Mouse (Mus musculus): ENCODE results near the gene Gapvd1. TPM values are rescaled to one million over a fixed set of nuclear protein-coding genes. Genes with fewer than 3 reads are reported as not detected.

Gene Gapvd1
- polyA plus RNA-seq, 1 experiment from 2014 or later = 80.3 TPM

DNA sequence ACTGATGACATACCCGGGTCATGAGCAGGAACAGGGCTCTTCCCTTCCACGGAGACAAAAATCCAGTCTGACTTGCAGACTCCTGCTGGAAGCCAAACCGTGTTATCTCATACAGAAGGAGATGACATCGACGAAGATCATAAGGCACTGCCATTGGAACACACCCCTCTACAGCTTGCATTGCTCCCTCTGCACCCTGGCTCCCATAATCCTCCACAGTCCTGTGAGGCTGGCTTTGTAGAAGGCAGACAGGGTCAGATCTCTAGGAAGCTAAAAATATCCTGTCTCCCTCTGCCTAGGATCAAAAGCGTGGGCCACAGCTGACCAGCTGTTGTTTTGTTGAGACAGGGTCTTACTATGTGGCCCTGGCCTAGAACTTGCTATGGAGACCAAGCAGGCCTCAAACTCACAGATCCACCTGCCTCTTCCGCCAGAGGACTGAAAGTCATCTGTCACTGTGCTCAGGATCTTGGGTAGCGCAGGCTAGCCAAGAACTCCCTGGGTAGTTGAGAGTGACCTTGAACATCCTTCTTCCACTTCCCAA is 85.8 kb downstream of the Gapvd1 start:
- Histone ChIP-seq H3K27me3 (replicated peaks; ENCODE audit: control insufficient read depth, insufficient read depth, low read length) (peaks cover 15% of the 10 kb centered on the region), H3K4me2 (no peak overlapping the region), H3K9me3 (ENCODE audit: control insufficient read depth, low read length) (no peaks in the 10 kb centered on the region), H3K27ac (ENCODE audit: low read depth, low read length) (no peak overlapping the region), H3K36me3 (ENCODE audit: control insufficient read depth, insufficient read depth, low read length) (no peaks in the 10 kb centered on the region), H3K4me1 (replicated peaks; ENCODE audit: control insufficient read depth, insufficient read depth, low read length) (peaks cover 5% of the 10 kb centered on the region; the same call in 1 of the 2 replicates), H3K4me3 (ENCODE audit: low read depth, low read length) (no peak overlapping the region), H3K9ac (ENCODE audit: low read depth, low read length) (no peak overlapping the region)
- no peak for DNase-seq (ENCODE audit: low spot score)
- WGBS = 55% methylated on average over 8 of the region's 8 CpGs
- ATAC-seq (replicated peaks; ENCODE audit: low FRiP score) = no peak

DNA sequence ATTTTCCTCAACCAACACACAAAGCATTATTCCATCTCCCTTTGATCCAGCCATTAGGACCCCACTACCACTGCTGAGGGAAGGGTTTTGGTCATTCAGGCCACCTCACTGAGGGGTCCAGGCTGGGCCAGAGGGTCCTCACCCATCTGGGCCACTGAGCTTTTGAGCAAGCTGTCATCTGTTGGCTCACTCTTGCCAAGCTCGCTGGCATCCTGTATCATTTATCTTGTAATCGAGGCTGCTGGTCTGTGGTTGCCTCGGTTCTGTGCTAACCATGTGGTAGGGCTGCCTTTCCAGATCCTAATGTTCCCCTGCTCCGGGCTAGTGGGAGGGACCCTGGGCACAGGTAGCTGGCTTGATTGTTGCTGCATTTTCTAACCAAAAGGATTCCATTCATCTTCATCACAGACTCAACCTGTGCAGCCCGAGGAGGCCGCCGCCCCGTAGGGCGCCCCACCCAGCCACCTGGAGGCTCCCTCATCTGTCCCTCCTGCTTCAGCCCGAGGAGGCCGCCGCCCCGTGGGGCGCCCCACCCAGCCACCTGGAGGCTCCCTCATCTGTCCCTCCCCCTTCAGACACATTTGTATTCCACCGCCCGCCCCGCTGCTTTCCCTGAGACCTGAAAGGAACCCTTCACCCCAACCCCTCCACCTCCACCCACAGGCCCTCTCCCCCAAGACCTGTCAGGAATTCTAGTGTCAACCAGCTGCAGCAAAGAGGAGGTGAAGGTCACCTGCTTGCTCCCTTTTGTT is 86.4 kb downstream of the Gapvd1 start:
- WGBS = 45% methylated on average over 17 of the region's 17 CpGs
- Histone ChIP-seq H3K9me3 (ENCODE audit: control insufficient read depth, low read length) (no peaks in the 10 kb centered on the region), H3K36me3 (ENCODE audit: control insufficient read depth, insufficient read depth, low read length) (no peaks in the 10 kb centered on the region), H3K27me3 (replicated peaks; ENCODE audit: control insufficient read depth, insufficient read depth, low read length) (peaks cover 15% of the 10 kb centered on the region), H3K4me1 (replicated peaks; ENCODE audit: control insufficient read depth, insufficient read depth, low read length) (peaks cover 5% of the 10 kb centered on the region; the same call in 1 of the 2 replicates), H3K4me2 (no peak overlapping the region), H3K4me3 (ENCODE audit: low read depth, low read length) (no peak overlapping the region), H3K9ac (ENCODE audit: low read depth, low read length) (no peak overlapping the region), H3K27ac (ENCODE audit: low read depth, low read length) (no peak overlapping the region)
- no peak for ATAC-seq (replicated peaks; ENCODE audit: low FRiP score)
- no peak for DNase-seq (ENCODE audit: low spot score)

DNA sequence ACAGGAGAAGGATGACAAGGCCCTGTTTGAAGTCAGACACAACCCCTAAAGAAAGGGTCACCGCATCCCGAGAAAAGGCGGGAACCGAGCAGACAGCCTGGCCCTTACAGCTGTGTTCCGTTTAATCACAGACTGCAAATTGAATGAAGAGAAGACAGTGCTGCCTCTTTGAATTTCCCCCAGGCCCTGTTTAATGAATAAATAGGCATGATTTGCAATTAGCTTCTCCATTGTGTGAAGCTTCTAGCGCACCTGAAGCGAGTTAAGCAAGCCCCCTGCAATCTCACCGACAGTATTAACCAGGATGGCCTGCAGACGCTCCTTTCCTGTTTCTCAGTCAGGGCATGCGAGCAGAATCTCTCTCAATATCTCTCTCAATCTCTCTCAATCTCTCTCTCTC is 87.2 kb downstream of the Gapvd1 start:
- ATAC-seq (replicated peaks; ENCODE audit: low FRiP score) (no peak), DNase-seq (ENCODE audit: low spot score) (no peak)
- H3K4me3 ChIP-seq (ENCODE audit: low read depth, low read length) = no peak overlapping the region
- H3K9ac ChIP-seq (ENCODE audit: low read depth, low read length) = no peak overlapping the region
- H3K4me1 ChIP-seq (replicated peaks; ENCODE audit: control insufficient read depth, insufficient read depth, low read length) = peaks cover 5% of the 10 kb centered on the region; the same call in 1 of the 2 replicates
- H3K27ac ChIP-seq (ENCODE audit: low read depth, low read length) = no peak overlapping the region
- 46% methylated on average over 10 of the region's 10 CpGs for WGBS
- H3K4me2 ChIP-seq = no peak overlapping the region
- H3K9me3 ChIP-seq (ENCODE audit: control insufficient read depth, low read length) = no peaks in the 10 kb centered on the region
- H3K36me3 ChIP-seq (ENCODE audit: control insufficient read depth, insufficient read depth, low read length) = no peaks in the 10 kb centered on the region
- peaks cover 15% of the 10 kb centered on the region for H3K27me3 ChIP-seq (replicated peaks; ENCODE audit: control insufficient read depth, insufficient read depth, low read length)

DNA sequence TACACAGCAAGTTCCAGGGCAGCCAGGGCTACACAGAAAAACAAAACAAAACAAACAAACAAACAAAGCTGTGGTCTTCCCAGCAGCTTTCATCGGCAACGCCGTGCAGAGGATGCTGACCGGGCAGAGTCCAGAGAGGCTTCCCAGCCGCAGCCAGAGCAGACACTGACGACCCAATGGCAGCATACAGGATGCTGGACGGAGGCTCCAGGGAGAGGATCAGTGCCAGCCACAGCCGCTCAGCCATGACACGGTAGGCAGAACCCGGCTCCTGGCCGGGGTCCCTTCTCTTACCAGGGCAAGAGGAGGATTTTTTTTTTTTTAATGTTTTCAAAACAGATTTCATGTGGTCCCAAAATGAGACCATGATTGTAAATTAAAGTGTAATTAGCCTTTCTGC is 107.6 kb downstream of the Gapvd1 start:
- H3K9me3 ChIP-seq (ENCODE audit: control insufficient read depth, low read length) = no peaks in the 10 kb centered on the region
- H3K27ac ChIP-seq (ENCODE audit: low read depth, low read length) = no peak overlapping the region
- H3K9ac ChIP-seq (ENCODE audit: low read depth, low read length) = no peak overlapping the region
- H3K4me3 ChIP-seq (ENCODE audit: low read depth, low read length) = no peak overlapping the region
- 71% methylated on average over 11 of the region's 11 CpGs for WGBS
- H3K4me2 ChIP-seq = no peak overlapping the region
- H3K36me3 ChIP-seq (ENCODE audit: control insufficient read depth, insufficient read depth, low read length) = no peaks in the 10 kb centered on the region
- DNase-seq (ENCODE audit: low spot score) (no peak), ATAC-seq (replicated peaks; ENCODE audit: low FRiP score) (no peak)
- no peaks in the 10 kb centered on the region for H3K27me3 ChIP-seq (replicated peaks; ENCODE audit: control insufficient read depth, insufficient read depth, low read length)
- peaks cover 4% of the 10 kb centered on the region; the same call in 1 of the 2 replicates for H3K4me1 ChIP-seq (replicated peaks; ENCODE audit: control insufficient read depth, insufficient read depth, low read length)

DNA sequence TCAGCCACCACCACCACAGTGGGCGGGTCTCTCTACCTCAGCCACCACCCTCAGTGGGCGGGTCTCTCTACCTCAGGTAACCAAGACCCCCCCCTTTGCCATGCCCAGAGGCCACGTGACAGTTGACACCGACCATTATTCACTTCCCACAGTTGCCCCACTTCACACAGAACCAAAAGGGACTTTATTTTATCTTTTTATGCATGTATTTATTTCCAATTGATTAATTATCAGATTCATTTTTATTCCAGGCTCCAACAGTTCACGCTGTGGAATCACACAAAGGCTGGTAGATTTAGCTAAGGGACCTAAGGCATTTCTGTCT is 108.5 kb downstream of the Gapvd1 start:
- Histone ChIP-seq H3K4me1 (replicated peaks; ENCODE audit: control insufficient read depth, insufficient read depth, low read length) (peaks cover 4% of the 10 kb centered on the region; the same call in 1 of the 2 replicates), H3K9ac (ENCODE audit: low read depth, low read length) (no peak overlapping the region), H3K9me3 (ENCODE audit: control insufficient read depth, low read length) (no peaks in the 10 kb centered on the region), H3K27ac (ENCODE audit: low read depth, low read length) (no peak overlapping the region), H3K4me2 (peak overlapping the region; percentile 89), H3K4me3 (ENCODE audit: low read depth, low read length) (peak overlapping the region; percentile 53), H3K27me3 (replicated peaks; ENCODE audit: control insufficient read depth, insufficient read depth, low read length) (no peaks in the 10 kb centered on the region), H3K36me3 (ENCODE audit: control insufficient read depth, insufficient read depth, low read length) (no peaks in the 10 kb centered on the region)
- ATAC-seq (replicated peaks; ENCODE audit: low FRiP score) = no peak
- 8% methylated on average over 5 of the region's 5 CpGs for whole genome bisulfite sequencing
- DNase-seq (ENCODE audit: low spot score) = no peak

DNA sequence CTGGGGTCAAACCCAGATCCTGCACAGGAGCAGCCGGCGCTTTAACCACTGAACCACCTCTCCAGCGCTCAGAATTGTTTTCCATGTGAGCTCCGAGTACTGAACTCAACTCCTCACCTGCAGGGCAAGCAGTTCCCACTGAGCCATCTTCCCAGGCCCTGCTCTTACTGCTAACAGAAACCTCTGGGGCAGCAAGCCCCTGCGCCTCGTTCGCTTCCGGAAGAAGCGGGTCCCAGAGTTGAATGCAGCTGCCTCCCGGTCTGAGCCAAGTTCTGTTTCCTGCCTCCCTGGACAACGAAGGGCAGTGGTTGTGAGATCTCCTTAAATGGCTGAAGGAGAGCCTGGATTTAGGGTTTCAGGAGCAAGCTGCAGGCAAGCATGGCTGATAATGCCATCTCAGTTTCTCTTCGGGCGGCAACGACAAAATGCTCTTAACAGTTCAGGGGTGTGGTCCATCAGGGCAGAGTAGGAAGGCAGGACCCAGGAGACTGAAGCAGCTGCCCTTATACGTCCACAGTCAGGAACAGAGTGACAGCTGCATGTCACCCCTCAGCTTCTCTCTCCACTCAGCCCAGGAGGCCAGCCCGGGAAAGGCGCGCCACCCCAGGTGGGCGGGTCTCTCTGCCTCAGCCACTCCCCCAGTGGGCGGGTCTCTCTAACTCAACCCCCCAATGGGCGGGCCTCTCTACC is 109.0 kb downstream of the Gapvd1 start:
- Histone ChIP-seq H3K9me3 (ENCODE audit: control insufficient read depth, low read length) (no peaks in the 10 kb centered on the region), H3K4me1 (replicated peaks; ENCODE audit: control insufficient read depth, insufficient read depth, low read length) (peaks cover 4% of the 10 kb centered on the region; the same call in 1 of the 2 replicates), H3K27ac (ENCODE audit: low read depth, low read length) (no peak overlapping the region), H3K9ac (ENCODE audit: low read depth, low read length) (peak overlapping the region; percentile 54), H3K36me3 (ENCODE audit: control insufficient read depth, insufficient read depth, low read length) (no peaks in the 10 kb centered on the region), H3K4me3 (ENCODE audit: low read depth, low read length) (peak overlapping the region; percentile 53), H3K4me2 (peak overlapping the region; percentile 89), H3K27me3 (replicated peaks; ENCODE audit: control insufficient read depth, insufficient read depth, low read length) (no peaks in the 10 kb centered on the region)
- peak; percentile 88 for DNase-seq (ENCODE audit: low spot score)
- 9% methylated on average over 21 of the region's 21 CpGs for WGBS
- ATAC-seq (replicated peaks; ENCODE audit: low FRiP score) = peak; percentile 98

DNA sequence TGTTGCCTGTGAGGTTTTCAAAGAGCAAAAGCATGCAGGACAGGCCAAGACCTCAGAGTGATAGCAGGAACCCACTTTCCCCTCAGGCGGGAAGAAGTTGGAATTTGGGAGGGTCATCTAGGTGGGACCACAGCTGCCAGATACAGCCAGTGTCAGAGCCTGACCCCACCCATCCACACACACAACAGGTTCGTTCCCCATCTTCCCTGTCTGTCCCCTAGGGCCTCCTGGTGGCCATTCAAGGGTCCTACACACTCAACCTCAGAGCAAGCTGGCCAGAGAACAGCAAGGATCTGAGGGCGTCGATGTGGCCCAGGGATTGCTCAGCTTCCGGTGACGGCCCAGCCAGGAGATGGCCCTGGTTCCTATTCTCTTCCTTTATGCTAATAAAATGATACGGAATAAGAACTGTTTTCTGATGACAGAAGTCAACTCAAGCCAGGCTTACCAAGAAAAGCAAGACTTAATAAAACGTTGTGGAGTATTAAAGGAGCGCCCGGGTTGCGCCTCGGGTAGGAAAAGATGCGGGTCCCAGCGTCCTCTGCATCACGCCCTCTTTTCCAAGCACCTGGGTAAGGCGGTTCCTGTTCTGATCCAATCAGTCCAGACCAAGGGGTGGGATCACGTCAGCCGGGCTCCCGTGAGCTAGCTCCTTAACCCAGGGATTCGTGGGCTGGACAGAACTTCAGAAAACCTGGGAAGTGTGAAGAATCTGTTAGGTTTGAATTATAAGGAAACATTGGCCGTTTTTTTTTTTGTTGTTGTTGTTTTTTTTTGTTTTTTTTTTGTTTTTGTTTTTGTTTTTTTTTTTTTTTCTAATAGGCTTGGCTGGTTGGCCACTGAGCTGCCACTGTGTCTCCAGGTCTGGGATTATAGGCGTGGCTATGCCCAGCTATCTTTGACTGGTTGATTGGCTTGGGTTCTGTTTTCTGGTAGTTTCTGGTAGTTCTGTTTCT is 110.2 kb downstream of the Gapvd1 start:
- ATAC-seq (replicated peaks; ENCODE audit: low FRiP score) (no peak), DNase-seq (ENCODE audit: low spot score) (no peak)
- Histone ChIP-seq H3K4me3 (ENCODE audit: low read depth, low read length) (no peak overlapping the region), H3K9ac (ENCODE audit: low read depth, low read length) (no peak overlapping the region), H3K27ac (ENCODE audit: low read depth, low read length) (no peak overlapping the region), H3K9me3 (ENCODE audit: control insufficient read depth, low read length) (no peaks in the 10 kb centered on the region), H3K4me2 (peak overlapping the region; percentile 30), H3K4me1 (replicated peaks; ENCODE audit: control insufficient read depth, insufficient read depth, low read length) (peaks cover 4% of the 10 kb centered on the region; the same call in 1 of the 2 replicates), H3K27me3 (replicated peaks; ENCODE audit: control insufficient read depth, insufficient read depth, low read length) (no peaks in the 10 kb centered on the region), H3K36me3 (ENCODE audit: control insufficient read depth, insufficient read depth, low read length) (no peaks in the 10 kb centered on the region)
- WGBS = 38% methylated on average over 22 of the region's 22 CpGs

DNA sequence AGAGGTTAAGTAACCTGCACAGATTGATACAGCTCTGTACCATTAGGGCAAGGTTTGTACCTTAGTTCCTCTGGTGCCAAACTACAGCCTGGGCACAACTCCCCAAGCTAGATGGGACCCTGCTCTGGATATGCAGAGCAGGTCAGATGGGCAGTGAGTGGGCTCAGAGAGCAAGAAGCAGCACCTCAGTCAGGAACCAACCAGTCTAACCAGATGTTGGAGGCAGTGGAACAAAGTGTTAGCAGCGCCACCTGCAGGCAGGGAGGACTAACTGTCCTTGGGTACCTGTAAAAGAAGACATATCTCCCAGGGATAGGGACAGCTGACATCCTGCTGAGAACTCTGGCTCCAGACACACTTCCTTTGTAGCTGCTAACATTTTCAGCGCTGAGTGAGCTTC is 112.7 kb downstream of the Gapvd1 start:
- H3K4me1 ChIP-seq (replicated peaks; ENCODE audit: control insufficient read depth, insufficient read depth, low read length) = peaks cover 4% of the 10 kb centered on the region; the same call in 1 of the 2 replicates
- no peak overlapping the region for H3K4me3 ChIP-seq (ENCODE audit: low read depth, low read length)
- no peak overlapping the region for H3K27ac ChIP-seq (ENCODE audit: low read depth, low read length)
- no peak overlapping the region for H3K4me2 ChIP-seq
- 26% methylated on average over 2 of the region's 2 CpGs for WGBS
- DNase-seq (ENCODE audit: low spot score) (no peak), ATAC-seq (replicated peaks; ENCODE audit: low FRiP score) (no peak)
- H3K9ac ChIP-seq (ENCODE audit: low read depth, low read length) = no peak overlapping the region
- H3K9me3 ChIP-seq (ENCODE audit: control insufficient read depth, low read length) = no peaks in the 10 kb centered on the region
- no peaks in the 10 kb centered on the region for H3K36me3 ChIP-seq (ENCODE audit: control insufficient read depth, insufficient read depth, low read length)
- H3K27me3 ChIP-seq (replicated peaks; ENCODE audit: control insufficient read depth, insufficient read depth, low read length) = no peaks in the 10 kb centered on the region

All from liver, embryonic 11.5 days (tissue).